Mouse (Mus musculus): Measurements from ENCODE around the gene Cd300lg.

Gene Cd300lg

DNA sequence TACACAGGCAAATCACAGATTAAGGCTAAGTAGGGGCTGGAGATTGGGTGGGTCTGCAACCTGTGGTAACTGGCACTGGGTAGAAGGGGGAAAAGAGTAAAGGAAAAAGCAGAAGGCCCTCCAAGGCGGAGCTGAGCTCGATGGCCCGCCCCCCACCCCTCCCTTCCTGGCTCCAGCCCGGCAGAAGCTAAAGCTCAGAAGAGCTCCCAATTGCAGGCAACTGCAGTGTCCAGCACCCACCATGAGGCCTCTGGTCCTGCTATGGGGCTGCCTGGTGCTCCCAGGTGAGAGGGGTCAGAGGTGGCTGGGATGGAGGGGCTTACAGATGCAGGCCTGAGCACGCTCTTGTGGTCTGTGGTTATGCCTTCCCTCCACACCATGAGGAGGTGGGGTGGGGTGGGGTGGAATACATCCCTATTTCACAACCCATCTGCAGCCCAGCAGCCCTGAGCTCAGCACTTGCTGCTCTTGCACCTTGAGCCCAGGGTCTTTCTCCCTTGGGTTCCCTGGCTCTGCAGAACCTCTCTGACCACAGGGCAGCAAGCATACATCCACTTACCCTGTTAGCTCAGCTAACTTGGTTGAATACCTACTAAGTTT is at the start of gene Cd300lg:
Cd300lg (plus strand) TSS at position 160 of the 600 bp plus-strand sequence.
- DNase-seq (ENCODE audit: extremely low read depth, low read depth, low spot score): no peak

DNA sequence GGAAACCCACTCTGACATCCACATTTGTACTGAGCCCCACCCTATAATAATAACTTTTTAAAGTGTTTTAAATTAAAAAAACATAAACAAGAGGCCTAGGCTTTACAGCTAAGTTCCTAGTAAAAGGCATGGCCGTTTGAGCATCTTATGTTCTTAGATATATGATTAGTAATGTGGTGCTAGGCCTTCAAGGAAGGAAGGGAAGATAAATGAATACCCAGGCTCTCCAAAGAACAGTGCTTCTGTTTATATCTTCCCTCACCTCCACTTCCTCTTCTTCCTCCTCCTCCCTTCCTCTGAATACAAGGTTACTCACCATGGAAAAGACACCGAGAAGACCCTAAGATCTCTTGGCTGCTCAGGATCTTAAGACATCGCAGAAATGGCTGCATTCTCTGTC is 49.5 kb upstream of the Cd300lg start:
- DNase-seq (ENCODE audit: extremely low read depth, low read depth, low spot score): no peak

DNA sequence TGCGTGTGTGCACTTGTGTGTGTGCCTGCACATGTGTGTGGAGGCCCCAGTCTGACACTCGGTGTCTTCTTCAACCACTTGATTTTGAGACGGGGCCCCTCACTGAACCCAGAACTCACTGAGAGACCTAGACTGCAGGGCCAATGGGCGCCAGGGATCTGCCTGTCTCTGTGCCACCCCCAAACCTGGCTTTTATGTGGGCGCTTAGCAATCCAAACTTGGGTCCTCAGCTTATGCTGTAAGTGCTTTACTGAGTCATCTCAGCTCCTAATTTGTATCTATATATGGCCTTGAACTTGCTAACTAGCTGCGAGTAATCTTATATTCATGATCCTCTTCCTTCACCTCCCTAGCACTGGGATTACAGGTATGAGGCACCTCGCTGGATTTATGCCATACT is 48.9 kb upstream of the Cd300lg start:
- no peak for DNase-seq (ENCODE audit: extremely low read depth, low read depth, low spot score)

DNA sequence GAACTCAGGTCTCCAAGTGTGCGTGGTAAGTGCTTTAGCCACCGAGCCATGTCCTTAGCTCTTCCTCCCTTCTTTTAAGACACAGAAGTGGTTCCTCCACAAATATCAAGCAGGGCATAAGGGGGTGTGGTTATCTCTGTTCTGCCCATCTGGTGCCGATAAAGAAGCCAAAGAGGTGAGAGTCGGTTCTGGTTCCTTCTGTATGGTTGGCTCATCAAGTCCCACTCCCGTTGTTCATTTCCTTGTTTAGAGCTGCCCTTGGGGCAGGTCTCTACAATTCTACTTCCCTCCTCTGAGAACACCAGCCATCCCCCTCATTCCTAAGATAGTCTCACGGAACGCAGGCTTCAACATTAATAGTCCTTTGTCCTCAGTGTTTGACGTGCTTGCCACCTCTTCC is 47.2 kb upstream of the Cd300lg start:
- DNase-seq (ENCODE audit: extremely low read depth, low read depth, low spot score): no peak

DNA sequence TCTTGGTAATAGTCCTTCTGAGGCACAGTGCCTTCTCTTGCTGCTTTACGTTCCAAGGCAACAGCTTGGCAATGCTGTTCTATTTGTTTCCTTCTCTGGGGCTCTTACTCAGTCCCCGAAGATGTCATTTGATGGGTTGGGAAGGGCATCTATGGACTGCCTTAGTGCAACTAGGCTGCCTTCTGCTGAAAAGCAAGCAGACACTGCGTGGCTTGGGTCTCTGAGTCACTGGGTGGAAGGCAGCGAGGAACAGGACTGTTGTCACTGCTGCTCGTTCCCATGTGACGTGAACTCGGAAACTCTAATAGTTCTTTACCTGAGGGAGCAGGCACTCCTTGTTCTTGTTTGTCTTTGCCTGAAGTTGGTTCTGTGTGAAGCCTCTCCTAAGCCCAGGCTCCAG is 45.4 kb upstream of the Cd300lg start:
- no peak for DNase-seq (ENCODE audit: extremely low read depth, low read depth, low spot score)

DNA sequence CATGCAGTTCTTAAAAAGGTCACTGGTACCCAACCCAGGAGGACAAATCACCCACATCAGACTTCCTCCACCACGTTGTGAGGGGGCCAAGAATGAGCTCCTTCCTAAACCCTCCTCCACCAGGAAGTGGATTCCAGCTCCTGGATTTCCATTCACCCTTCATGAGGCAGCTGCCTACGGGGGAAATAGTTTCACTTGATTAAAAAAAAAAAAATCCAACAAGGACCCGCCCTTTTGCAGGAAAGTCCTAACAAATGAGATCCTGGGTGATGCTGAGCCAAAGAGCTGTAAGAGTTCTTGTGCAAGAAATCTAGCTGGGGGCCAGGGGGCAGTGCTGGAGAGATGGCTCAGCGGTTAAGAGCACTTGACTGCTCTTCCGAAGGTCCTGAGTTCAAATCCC is 43.1 kb upstream of the Cd300lg start:
- peak; percentile 42 for DNase-seq (ENCODE audit: extremely low read depth, low read depth, low spot score)

DNA sequence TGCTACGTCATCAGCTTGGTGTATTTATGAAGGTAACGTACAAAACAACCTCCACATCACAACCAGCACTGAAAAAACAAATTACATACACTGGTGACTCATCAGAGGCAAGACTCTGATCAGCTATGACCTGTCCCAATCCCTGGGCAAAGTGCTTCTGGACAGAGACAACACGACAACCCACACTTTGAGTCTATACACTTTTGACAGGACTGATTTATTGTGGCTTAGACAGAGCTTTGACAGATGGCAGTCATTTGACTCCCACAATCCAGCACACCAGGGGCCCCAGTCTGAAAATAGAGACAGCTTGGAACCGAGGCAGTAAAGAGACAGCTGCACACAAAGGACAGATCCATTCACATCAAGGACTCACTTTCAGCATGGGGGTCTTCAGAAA is 41.8 kb upstream of the Cd300lg start:
- peak; percentile 5 for DNase-seq (ENCODE audit: extremely low read depth, low read depth, low spot score)

DNA sequence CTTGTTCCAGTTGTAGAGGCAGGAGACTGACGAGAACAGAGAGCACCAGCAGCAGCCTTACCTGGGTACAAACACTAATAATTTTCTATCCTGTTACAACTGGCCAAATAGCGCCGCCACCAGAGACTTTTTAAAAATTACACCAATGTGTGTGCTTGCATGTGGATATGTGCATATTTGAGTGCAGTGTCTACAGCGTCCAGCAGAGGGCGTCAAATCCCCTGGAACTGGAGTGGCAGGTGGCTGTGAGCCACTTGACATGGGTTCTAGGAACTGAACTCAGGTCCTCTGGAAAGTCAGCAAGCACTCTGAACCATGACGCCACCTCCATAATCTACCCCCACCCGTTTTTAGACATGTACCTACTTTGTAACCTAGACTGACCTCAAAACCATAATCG is 37.1 kb upstream of the Cd300lg start:
- DNase-seq (ENCODE audit: extremely low read depth, low read depth, low spot score): no peak

DNA sequence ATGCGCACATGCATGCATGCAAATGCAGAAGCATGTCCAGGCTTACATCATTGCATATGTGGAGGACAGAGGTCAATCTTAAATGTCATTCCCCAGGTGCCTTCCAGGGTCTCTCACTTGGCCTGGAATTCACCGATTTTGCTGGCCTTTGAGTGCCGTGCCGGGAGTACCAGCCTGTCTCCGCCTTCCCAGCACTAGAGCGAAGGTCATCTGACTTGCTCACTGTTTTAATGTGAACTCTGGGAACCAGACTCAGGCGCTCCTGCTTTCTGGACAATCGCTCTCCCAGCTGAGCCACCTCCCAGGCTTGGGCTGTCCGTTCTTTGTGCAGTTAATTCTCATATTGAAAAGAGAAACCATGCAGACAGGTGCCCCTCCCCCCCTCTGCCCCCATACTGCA is 35.0 kb upstream of the Cd300lg start:
- no peak for DNase-seq (ENCODE audit: extremely low read depth, low read depth, low spot score)

DNA sequence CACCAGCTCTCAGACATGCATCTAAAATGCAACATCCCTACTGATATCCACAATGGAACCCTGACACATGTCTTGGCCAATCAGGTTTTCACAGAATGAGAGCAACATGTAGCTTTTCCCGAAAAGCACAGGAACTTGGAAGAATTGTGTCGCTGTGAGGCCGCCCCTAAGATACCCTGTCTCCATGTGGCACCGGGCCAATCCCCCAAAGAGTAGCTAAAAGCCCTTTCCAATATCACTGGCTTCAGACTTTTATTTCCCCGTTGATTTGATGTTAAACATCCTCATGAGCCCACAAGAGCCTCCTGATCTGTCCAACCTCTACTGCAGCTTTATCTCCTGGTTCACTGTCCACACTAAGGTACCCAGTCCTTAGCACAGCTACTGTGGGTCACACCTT is 34.6 kb upstream of the Cd300lg start:
- DNase-seq (ENCODE audit: extremely low read depth, low read depth, low spot score): no peak

DNA sequence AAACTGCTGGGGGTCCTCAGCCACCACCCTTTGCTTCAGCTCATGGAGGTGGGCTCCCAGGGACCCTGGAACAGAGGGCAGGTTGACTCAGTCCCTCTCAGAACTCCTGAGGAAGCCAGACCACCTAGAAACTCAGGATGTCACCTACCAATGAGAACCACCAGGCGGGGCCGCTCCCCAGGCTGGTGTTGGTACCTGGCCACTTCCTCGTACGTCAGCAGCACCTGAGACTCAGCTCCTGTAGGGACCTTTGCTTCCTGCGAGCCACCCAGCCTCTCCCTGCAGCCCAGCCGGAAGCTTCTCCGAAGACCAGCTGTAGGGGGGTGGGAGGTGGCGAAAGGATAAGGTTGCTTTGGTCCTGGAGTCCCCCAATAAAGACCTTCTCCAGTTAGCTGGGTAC is 32.9 kb upstream of the Cd300lg start:
- DNase-seq (ENCODE audit: extremely low read depth, low read depth, low spot score): no peak

DNA sequence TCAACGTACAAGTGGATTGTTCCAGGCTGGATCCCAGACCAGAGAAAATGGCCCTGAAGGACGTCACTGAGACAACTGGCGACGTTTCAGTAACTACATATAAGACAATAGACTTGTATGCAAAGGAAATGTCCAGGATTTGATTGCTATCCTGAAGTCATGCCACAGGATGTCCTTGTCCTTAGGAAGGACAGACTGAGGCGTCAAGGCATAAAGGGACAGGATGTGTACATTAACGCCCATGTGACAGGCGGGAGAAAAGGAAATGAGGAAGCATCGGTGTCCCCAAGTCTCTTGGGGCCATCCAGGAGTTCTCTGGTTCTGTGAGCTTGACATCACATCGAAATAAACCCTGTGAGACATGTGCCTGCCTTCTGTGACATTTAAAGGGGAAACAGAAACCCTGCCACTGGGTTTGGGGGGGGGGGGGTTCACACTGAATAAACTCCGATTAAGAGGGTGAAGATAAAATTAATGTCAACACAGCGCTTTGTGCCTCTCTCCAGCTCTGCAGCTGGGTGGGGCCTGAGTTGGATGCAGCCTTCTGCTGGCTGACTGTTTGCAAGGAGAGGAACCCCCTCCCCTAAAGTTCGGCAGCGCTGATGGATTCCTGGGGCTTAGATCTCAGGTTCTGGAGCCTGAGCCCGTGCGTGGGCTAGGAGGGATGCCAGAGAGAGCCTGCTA is 32.2 kb upstream of the Cd300lg start:
- no peak for DNase-seq (ENCODE audit: extremely low read depth, low read depth, low spot score)

DNA sequence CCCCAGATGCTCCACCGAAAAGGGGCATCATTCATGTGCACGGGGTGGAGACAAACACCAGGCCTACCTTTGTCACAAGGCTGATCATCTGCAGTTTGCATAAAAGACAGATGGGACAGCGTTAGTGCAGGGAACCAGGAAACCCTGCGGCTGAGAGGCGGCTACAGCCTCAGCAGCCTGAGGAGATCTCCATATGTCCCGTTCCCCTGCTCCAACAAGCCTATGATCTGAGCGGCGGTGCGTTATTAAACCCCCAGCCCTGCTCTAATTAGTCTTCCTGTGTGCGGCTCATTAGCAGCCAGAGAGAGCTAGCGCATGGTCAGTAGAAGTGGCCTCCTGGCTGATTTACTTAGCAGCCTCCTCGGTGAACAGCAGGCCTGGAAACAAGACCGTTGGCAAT is 31.2 kb upstream of the Cd300lg start:
- no peak for DNase-seq (ENCODE audit: extremely low read depth, low read depth, low spot score)

DNA sequence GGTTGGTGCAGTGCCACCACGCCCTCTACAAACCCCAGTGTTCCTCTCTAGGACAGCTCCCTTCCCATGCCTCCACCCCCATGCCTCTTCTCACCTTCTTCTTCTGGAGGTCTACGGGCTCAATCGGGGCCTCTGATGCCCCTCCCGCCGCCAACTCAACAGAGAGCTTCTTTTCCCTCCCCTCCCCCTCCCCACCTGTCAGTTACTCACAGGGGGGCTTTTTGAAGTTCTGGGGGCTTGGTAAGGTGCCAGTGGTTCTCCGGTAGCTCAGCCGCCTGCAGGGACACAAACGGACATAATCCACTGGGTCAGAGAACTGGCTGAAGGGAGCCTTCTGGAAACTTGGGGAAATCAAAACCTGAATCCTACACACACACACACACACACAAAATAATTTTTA is 29.8 kb upstream of the Cd300lg start:
- no peak for DNase-seq (ENCODE audit: extremely low read depth, low read depth, low spot score)

DNA sequence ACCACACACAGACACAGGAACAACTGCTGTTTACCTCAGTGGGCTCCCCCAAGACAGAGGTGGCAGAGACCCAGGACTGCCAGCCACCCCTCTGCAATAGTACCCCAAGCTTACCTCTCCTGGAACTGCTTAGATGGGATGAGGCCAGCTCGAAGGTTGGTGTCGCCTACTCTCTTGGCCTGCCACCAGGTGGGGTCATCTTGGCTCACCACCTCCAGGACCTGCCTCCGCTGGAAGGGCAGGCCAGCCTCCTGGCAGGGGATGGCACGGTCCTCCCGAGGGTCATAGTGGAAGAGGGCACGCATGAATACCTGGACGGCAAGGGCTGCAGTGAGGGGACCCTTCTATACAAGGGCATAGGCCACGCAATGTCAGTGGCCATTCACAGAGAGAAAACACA is 28.1 kb upstream of the Cd300lg start:
- no peak for DNase-seq (ENCODE audit: extremely low read depth, low read depth, low spot score)

DNA sequence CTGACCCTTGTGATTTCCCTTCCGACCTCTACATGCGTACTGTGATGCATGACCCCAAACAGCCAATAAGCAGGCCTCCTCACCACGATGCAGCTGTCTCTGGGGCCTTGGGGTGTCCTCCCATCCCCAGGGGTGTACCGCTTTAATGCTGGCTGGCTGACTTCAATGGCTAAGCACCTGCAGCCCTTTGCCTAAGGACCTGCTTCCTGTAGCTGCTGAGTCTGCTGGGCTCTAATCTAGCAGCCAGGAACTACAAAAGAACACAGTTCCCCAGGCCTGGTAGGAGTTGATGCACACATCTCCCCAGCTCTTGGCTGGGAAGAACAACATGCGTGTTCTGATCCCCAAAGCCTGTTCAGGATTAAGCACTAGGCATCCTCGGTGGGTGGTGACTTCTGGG is 25.8 kb upstream of the Cd300lg start:
- no peak for DNase-seq (ENCODE audit: extremely low read depth, low read depth, low spot score)

DNA sequence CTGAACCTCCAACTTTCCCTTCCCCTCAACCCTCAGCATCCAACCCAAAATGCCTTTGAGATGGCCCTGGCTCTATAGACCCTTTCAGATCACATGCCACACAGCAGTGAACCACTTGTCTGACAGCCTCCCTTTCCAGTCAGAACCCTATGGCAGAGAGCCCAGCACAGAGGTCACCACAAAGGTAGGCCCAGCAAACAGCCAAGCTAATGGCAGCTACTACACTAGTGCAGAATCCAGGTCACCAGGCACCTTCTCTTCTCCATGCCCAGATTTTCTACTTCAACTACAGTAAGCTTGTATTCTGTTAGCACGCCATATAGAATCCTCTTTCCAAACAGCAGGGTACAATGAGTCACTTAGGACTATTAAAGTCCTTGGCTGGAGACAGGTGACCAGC is 25.2 kb upstream of the Cd300lg start:
- no peak for DNase-seq (ENCODE audit: extremely low read depth, low read depth, low spot score)

DNA sequence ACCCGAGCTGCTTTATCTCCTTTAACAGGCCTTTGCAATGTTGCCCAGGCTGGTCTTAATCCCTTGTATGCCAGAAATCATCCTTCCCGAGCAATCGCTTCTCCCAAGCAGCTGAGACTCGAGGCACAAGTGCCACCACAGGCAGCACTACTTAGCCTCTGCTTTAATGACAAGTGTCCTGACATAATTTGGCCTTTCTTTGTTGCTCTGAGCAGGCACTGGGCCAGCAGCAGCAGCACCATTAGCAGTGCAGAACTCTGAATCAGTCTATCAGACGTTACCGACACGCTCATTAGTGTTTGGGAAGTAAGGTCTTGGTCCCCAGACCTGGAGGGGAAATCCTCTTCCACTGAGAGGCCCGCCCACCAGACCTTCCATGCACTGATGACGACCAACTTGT is 21.6 kb upstream of the Cd300lg start:
- no peak for DNase-seq (ENCODE audit: extremely low read depth, low read depth, low spot score)

DNA sequence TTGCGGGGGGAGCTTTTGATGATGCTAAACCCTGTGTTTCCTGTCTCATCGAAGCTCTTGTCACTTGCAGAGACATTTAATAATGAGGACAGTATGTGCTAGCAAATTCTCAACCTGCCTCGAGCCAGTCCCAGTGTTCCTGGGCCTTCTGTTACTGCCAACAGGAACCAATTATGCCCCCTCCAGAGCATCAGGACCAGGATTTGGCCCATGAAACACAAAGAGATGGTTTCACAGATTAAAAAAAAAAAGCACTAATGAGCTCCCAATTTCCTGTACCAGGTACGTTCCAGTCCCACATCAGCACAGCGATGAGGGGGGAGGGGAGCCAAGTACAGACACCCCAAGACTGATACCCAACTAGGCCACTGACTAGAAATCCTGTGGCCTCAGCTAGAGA is 20.1 kb upstream of the Cd300lg start:
- DNase-seq (ENCODE audit: extremely low read depth, low read depth, low spot score): no peak

DNA sequence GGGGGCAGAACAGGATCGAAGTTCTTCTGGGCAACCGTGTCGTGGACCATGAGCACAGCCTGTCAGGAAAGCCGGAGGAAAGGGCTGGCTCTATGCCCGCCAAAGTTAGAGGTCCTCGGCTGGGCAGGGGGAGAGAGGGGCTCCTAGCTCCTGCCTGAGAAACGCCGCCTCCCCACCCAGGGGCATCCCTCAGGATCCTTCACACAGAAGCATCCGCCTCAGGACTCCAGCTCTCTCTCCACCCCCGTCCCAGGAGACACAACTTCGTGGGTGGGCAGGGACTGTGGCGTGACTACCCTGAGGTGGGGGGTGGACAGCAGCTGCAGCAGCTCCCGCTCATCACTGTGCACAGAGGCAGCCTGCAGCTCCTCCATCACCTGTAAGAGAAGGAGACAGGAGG is 17.9 kb upstream of the Cd300lg start:
- no peak for DNase-seq (ENCODE audit: extremely low read depth, low read depth, low spot score)

DNA sequence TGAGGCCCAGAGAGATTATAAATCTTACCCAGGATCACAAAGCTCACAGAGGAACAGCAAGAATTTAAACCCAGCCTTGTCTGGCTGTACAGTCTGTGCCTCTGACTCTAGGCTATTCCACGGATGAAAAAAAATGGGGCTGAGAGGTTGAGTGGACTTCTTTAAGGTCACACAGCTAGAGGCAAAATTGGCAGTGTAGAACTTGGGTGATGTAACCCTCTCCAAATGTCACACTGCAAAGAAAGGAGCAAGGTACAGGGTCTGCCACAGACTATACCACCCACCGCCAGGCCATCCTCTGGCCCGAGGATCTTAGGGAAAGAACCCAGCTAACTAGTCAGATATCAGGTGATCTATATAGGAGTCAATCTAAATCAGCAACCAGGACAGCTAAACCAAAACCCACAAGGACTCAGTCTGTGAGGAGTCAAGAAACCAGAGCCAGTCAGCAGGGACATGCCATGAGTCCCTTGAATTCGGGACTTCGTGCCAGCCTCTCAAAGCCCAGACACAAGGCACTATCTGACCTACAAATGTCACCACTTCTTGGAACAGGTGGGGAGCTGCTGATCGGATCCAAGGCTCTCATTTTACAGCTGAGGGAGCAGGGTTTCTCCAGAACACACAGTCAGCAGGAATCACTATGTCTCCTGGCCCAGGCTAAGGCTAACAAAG is 17.1 kb upstream of the Cd300lg start:
- no peak for DNase-seq (ENCODE audit: extremely low read depth, low read depth, low spot score)

DNA sequence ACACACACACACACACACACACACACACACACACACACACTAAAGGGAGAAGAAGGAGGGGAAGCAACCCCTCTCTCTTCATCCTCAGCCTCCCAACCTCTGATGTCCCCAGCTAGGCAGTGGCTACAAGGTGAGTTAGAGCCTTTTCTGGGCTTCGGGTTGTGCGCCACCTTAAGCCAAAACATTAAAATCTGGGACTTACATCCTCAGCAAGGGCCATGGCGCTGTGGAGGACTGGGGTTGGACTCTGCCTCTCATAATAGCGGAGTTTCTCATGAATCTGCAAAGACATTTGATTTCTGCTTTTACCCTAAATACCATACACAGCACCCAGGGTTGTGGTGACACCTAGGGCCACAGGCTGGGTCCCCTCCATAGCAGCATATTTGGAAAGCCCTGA is 16.4 kb upstream of the Cd300lg start:
- DNase-seq (ENCODE audit: extremely low read depth, low read depth, low spot score): no peak

DNA sequence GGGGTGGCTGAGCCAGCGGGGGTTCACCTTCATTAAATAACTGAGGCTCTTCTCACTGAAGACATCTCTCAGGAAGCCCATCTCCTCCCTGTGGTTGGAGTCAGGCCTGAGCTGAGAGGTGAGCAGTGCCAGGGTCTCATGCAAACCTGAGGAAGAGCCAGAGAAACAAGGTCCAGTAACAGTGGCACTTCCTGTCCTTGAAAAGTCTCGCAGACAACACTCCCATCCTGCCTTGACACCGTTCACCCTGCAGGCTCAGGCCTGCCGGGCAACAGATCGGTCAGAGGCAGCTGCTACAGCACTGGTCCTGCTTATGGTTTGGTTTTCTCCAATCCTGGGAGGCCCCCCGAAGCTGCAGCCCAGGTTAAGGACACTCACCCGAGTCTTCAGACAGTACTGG is 16.0 kb upstream of the Cd300lg start:
- no peak for DNase-seq (ENCODE audit: extremely low read depth, low read depth, low spot score)
